Mouse (Mus musculus) kidney, embryonic 14.5 days (tissue): ENCODE measurements around the gene Abca1. TPM values are rescaled to one million over a fixed set of nuclear protein-coding genes. Genes with fewer than 3 reads are reported as not detected.
A peak's percentile ranks its signal among the peaks of the same experiment; 100 is the strongest.

ENCODE experiments used
- ATAC-seq: fragments of 200-750 bp; cut with Nextera tagmentation; 2 replicates; pipeline ENCODE4 v1.8.0; 2017; ENCODE audit warnings: moderate number of reproducible peaks, mild to moderate bottlenecking, moderate TSS enrichment, moderate library complexity; ENCODE audit not compliant: low FRiP score, low TSS enrichment
- H3K27ac ChIP-seq: fragments of 300-500 bp; sonication (generic); 2 replicates; pipeline ENCODE4 v1.5.1; 2014; ENCODE audit warnings: low read depth, mild to moderate bottlenecking, low read length, moderate library complexity, mixed read lengths
- H3K27me3 ChIP-seq: fragments of 300-500 bp; sonication (generic); 2 replicates; pipeline ENCODE4 v1.6.1; 2014; ENCODE audit warnings: mild to moderate bottlenecking, low read length; ENCODE audit not compliant: control insufficient read depth, insufficient read depth
- H3K36me3 ChIP-seq: fragments of 300-500 bp; sonication (generic); 2 replicates; pipeline ENCODE4 v1.6.1; 2014; ENCODE audit warnings: low read length, mixed read lengths; ENCODE audit not compliant: control insufficient read depth, insufficient read depth
- H3K4me1 ChIP-seq: fragments of 300-500 bp; sonication (generic); 2 replicates; pipeline ENCODE4 v1.6.1; 2014; ENCODE audit warnings: low read length, mixed read lengths; ENCODE audit not compliant: control insufficient read depth, insufficient read depth
- H3K4me2 ChIP-seq: fragments of 300-500 bp; sonication (generic); replicated peaks from 2 replicates; pipeline ENCODE4 v1.6.1; 2014; ENCODE audit warnings: low read depth, mild to moderate bottlenecking, low read length
- H3K4me3 ChIP-seq: fragments of 300-500 bp; sonication (generic); 2 replicates; pipeline ENCODE4 v1.5.1; 2014; ENCODE audit warnings: mild to moderate bottlenecking, low read length
- H3K9ac ChIP-seq: fragments of 300-500 bp; sonication (generic); 2 replicates; pipeline ENCODE4 v1.6.1; 2014; ENCODE audit warnings: low read depth, mild to moderate bottlenecking, low read length, moderate library complexity
- H3K9me3 ChIP-seq: fragments of 300-500 bp; sonication (generic); 2 replicates; pipeline ENCODE4 v1.6.1; 2016; ENCODE audit warnings: low read length; ENCODE audit not compliant: control insufficient read depth
- WGBS: fragments of 180-500 bp; shearing (Covaris S2); extraction: QIAGEN DNeasy Blood & Tissue Kit; methylation state at CpG from one replicate; pipeline ENCODE4 v1.1.7; 2014; 5-methylcytosine and 5-hydroxymethylcytosine counted together
- polyA plus RNA-seq: library from polyadenylated mRNA; unstranded; fragments of >200 nt; fragmentation: Nextera tagmentation; extraction: Ambion mirVana; gene quantifications from 2 replicates; pipeline ENCODE4 v1.2.1, GENCODE M21; 2014

The Abca1 gene
- polyA plus RNA-seq, 1 experiment from 2014 or later: 5.6 TPM

- Histone ChIP-seq H3K4me3 (no peak overlapping the region), H3K27me3 (no peaks in the 10 kb centered on the region), H3K27ac (no peak overlapping the region), H3K4me2 (no peak overlapping the region), H3K9me3 (no peaks in the 10 kb centered on the region), H3K36me3 (no peaks in the 10 kb centered on the region), H3K4me1 (no peaks in the 10 kb centered on the region), H3K9ac (no peak overlapping the region)
- ATAC-seq: no peak
- 86% methylated on average over 6 of the region's 6 CpGs for WGBS
These were observed 21.8 kb upstream of the Abca1 start for GRCm38 (mm10) chr4:53181479-53181878.

GRCm38 (mm10) chr4:53179308-53179820 lies 19.7 kb upstream of the Abca1 start:
- Histone ChIP-seq H3K4me3 (no peak overlapping the region), H3K4me2 (no peak overlapping the region), H3K9me3 (no peaks in the 10 kb centered on the region), H3K4me1 (no peaks in the 10 kb centered on the region), H3K9ac (no peak overlapping the region), H3K27ac (no peak overlapping the region), H3K27me3 (no peaks in the 10 kb centered on the region), H3K36me3 (no peaks in the 10 kb centered on the region)
- WGBS: 64% methylated on average over 10 of the region's 10 CpGs
- ATAC-seq: no peak

GRCm38 (mm10) chr4:53178489-53178888 lies 18.8 kb upstream of the Abca1 start:
- no peaks in the 10 kb centered on the region for H3K4me1 ChIP-seq
- no peaks in the 10 kb centered on the region for H3K27me3 ChIP-seq
- H3K36me3 ChIP-seq: no peaks in the 10 kb centered on the region
- no peak overlapping the region for H3K27ac ChIP-seq
- no peak overlapping the region for H3K9ac ChIP-seq
- H3K4me2 ChIP-seq: no peak overlapping the region
- no peak overlapping the region for H3K4me3 ChIP-seq
- no peak for ATAC-seq
- 90% methylated on average over 7 of the region's 7 CpGs for WGBS
- no peaks in the 10 kb centered on the region for H3K9me3 ChIP-seq

- Histone ChIP-seq H3K9me3 (no peaks in the 10 kb centered on the region), H3K4me1 (no peaks in the 10 kb centered on the region), H3K27ac (no peak overlapping the region), H3K36me3 (no peaks in the 10 kb centered on the region), H3K9ac (no peak overlapping the region), H3K27me3 (no peaks in the 10 kb centered on the region), H3K4me2 (no peak overlapping the region), H3K4me3 (no peak overlapping the region)
- WGBS: 95% methylated on average over 8 of the region's 8 CpGs
- ATAC-seq: no peak
These were observed 18.0 kb upstream of the Abca1 start for GRCm38 (mm10) chr4:53177696-53178095.

GRCm38 (mm10) chr4:53174906-53175305 lies 15.2 kb upstream of the Abca1 start:
- no peaks in the 10 kb centered on the region for H3K4me1 ChIP-seq
- no peak for ATAC-seq
- 85% methylated on average over 7 of the region's 7 CpGs for WGBS
- no peaks in the 10 kb centered on the region for H3K27me3 ChIP-seq
- H3K9ac ChIP-seq: no peak overlapping the region
- no peak overlapping the region for H3K27ac ChIP-seq
- no peaks in the 10 kb centered on the region for H3K9me3 ChIP-seq
- no peaks in the 10 kb centered on the region for H3K36me3 ChIP-seq
- no peak overlapping the region for H3K4me2 ChIP-seq
- no peak overlapping the region for H3K4me3 ChIP-seq

GRCm38 (mm10) chr4:53170403-53170802 lies 10.7 kb upstream of the Abca1 start:
- no peak for ATAC-seq
- H3K36me3 ChIP-seq: no peaks in the 10 kb centered on the region
- no peak overlapping the region for H3K9ac ChIP-seq
- H3K4me3 ChIP-seq: no peak overlapping the region
- H3K4me1 ChIP-seq: no peaks in the 10 kb centered on the region
- no peaks in the 10 kb centered on the region for H3K27me3 ChIP-seq
- WGBS: 78% methylated on average over 2 of the region's 2 CpGs
- H3K4me2 ChIP-seq: no peak overlapping the region
- H3K27ac ChIP-seq: no peak overlapping the region
- no peaks in the 10 kb centered on the region for H3K9me3 ChIP-seq

- no peak for ATAC-seq
- no peak overlapping the region for H3K27ac ChIP-seq
- H3K4me1 ChIP-seq: no peaks in the 10 kb centered on the region
- no peak overlapping the region for H3K4me2 ChIP-seq
- 92% methylated on average over 16 of the region's 25 CpGs for WGBS
- H3K4me3 ChIP-seq: no peak overlapping the region
- no peaks in the 10 kb centered on the region for H3K27me3 ChIP-seq
- no peak overlapping the region for H3K9ac ChIP-seq
- H3K36me3 ChIP-seq: no peaks in the 10 kb centered on the region
- H3K9me3 ChIP-seq: no peaks in the 10 kb centered on the region
These were observed 5.5 kb upstream of the Abca1 start for GRCm38 (mm10) chr4:53165231-53165630.

GRCm38 (mm10) chr4:53159176-53159575 lies 519 bp downstream of the Abca1 start:
- Histone ChIP-seq H3K9ac (peak overlapping the region; percentile 65), H3K4me3 (peak overlapping the region; percentile 66), H3K9me3 (no peaks in the 10 kb centered on the region), H3K27ac (0 out of 2 replicates have a peak overlapping the region, but pooled peaks have one; percentile 42), H3K36me3 (no peaks in the 10 kb centered on the region), H3K4me2 (peak overlapping the region; percentile 95), H3K27me3 (no peaks in the 10 kb centered on the region), H3K4me1 (no peaks in the 10 kb centered on the region)
- WGBS: under 1% methylated on average over 20 of the region's 20 CpGs
- ATAC-seq: peak; percentile 51

- WGBS: 2% methylated on average over 18 of the region's 18 CpGs
- Histone ChIP-seq H3K9me3 (no peaks in the 10 kb centered on the region), H3K4me3 (peak overlapping the region; percentile 66), H3K27me3 (no peaks in the 10 kb centered on the region), H3K27ac (no peak overlapping the region), H3K36me3 (no peaks in the 10 kb centered on the region), H3K4me1 (no peaks in the 10 kb centered on the region), H3K9ac (peak overlapping the region; percentile 65), H3K4me2 (peak overlapping the region; percentile 95)
- ATAC-seq: peak; percentile 78
These were observed 1.1 kb downstream of the Abca1 start for GRCm38 (mm10) chr4:53158634-53159033.
